In the genomic region with DNA sequence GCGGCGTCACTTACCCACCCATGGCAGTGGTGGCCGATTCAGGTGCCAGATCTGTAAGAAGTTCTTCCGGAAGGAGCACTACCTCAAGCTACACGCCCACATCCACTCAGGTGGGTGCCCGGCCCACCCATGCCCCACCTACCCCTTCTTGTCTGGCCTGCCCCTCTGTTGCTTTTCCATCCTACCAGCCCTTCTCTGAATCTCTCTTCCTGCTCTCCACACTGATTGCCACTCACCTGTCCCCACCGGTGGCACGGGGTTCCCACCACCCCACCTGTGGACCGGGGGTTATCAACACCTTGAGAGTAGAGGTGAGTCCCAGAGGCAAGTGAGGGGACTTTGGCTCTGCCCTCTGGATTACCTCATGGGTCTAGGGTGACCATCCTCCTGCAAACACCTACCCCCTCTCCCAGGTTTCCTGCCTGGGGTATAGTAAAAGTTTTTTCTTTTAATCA, we compare ENCODE assay signal across 28 mouse cellular contexts. TPM values are rescaled to one million over a fixed set of nuclear protein-coding genes. Genes with fewer than 3 reads are reported as not detected.
DNase-seq lines count a peak whose midpoint lies in the region; ATAC-seq and TF ChIP-seq lines count a peak whose summit lies in the region.
"Had no signal": no experiment of that assay in that cellular context is flagged by ENCODE, and none has a peak within 500 bp of the region (broad histone marks: within the 10 kb centered on the region; RNA-seq: fewer than 3 reads in every experiment).

No protein-coding gene starts in this region.

- TF ChIP-seq CTCF in lung, adult 2 months (IDR thresholded peaks at IDR 0.05; ENCODE audit: insufficient read depth, low read length): no peak

- H3K4me1 ChIP-seq in embryonic facial prominence, embryonic 13.5 days: no peaks in the 10 kb centered on the region
- H3K4me1 ChIP-seq in embryonic facial prominence, embryonic 10.5 days: peaks cover 4% of the 10 kb centered on the region; the same call in 1 of the 2 replicates
- no peaks in the 10 kb centered on the region for H3K4me1 ChIP-seq in lung, adult 2 months (ENCODE audit: control insufficient read depth, insufficient read depth, low read length)
- H3K4me1 ChIP-seq: forebrain, embryonic 10.5 days; heart, embryonic 10.5 days; hindbrain, embryonic 12.5 days had no signal

- no peak for DNase-seq in embryonic facial prominence, embryonic 10.5 days (ENCODE audit: low spot score)
- peak; percentile 32 to 53 for DNase-seq in lung, adult 18-20 months
- DNase-seq in lung, adult 2 months: no peak
- peak; percentile 24 for DNase-seq in lung, postnatal 25 days (ENCODE audit: low spot score)
- DNase-seq in retina, embryonic 14.5 days (ENCODE audit: low spot score): no peak
- DNase-seq in heart, adult 8-10 months (ENCODE audit: low spot score): no peak
- DNase-seq in left cerebral cortex, adult 8-10 months (ENCODE audit: low spot score in 2 of 2): no peak
- DNase-seq: adrenal gland, postnatal 10 days; cerebellum, adult 11 months; cerebellum, postnatal 10 days; embryo, embryonic 11 days; forebrain, postnatal 0 days; gastrocnemius, postnatal 36 days; heart, postnatal 10 days; layer of hippocampus, postnatal 36 days; left cerebral cortex, postnatal 4 days; lung, embryonic 14.5 days; retina, postnatal 1 day; right cerebral cortex, postnatal 4 days; thymus, postnatal 25 days had no signal

- peak; percentile 57; the same call in 1 of the 2 replicates for ATAC-seq in embryonic facial prominence, embryonic 13.5 days (ENCODE audit: insufficient number of reproducible peaks, insufficient read depth, low FRiP score, low TSS enrichment, low read depth)
- ATAC-seq: forebrain, postnatal 0 days; inflammation-experienced regulatory T-cells, adult 6 months; midbrain, embryonic 16.5 days; Patski had no signal

- peaks cover 72% of the 10 kb centered on the region for H3K36me3 ChIP-seq in embryonic facial prominence, embryonic 13.5 days
- H3K36me3 ChIP-seq in embryonic facial prominence, embryonic 10.5 days (replicated peaks): peaks cover 65% of the 10 kb centered on the region

- H3K27ac ChIP-seq in embryonic facial prominence, embryonic 13.5 days: no peak overlapping the region
- no peak overlapping the region for H3K27ac ChIP-seq in embryonic facial prominence, embryonic 10.5 days (replicated peaks)
- H3K27ac ChIP-seq: forebrain, embryonic 10.5 days; hindbrain, embryonic 12.5 days; layer of hippocampus, adult 2 months had no signal

- H3K27me3 ChIP-seq in embryonic facial prominence, embryonic 13.5 days: no peaks in the 10 kb centered on the region
- no peaks in the 10 kb centered on the region for H3K27me3 ChIP-seq in embryonic facial prominence, embryonic 10.5 days (replicated peaks; ENCODE audit: low read depth, poor library complexity, severe bottlenecking)
- H3K27me3 ChIP-seq: hindbrain, embryonic 12.5 days; Patski had no signal

- H3K9me3 ChIP-seq in embryonic facial prominence, embryonic 13.5 days: peaks cover 5% of the 10 kb centered on the region
- H3K9me3 ChIP-seq in embryonic facial prominence, embryonic 10.5 days: peaks cover 7% of the 10 kb centered on the region; the same call in 1 of the 2 replicates

- H3K4me2 ChIP-seq in embryonic facial prominence, embryonic 13.5 days: no peak overlapping the region
- H3K4me2 ChIP-seq: hindbrain, embryonic 12.5 days; lung, embryonic 14.5 days had no signal

- H3K9ac ChIP-seq in embryonic facial prominence, embryonic 13.5 days: no peak overlapping the region
- H3K9ac ChIP-seq: forebrain, postnatal 0 days; hindbrain, embryonic 12.5 days; lung, embryonic 14.5 days had no signal

- no peak overlapping the region for H3K4me3 ChIP-seq in embryonic facial prominence, embryonic 13.5 days
- no peak overlapping the region for H3K4me3 ChIP-seq in embryonic facial prominence, embryonic 10.5 days
- no peak overlapping the region for H3K4me3 ChIP-seq in lung, adult 2 months (replicated peaks; ENCODE audit: extremely low read depth, low read depth, low read length)
- H3K4me3 ChIP-seq: forebrain, embryonic 10.5 days; heart, embryonic 10.5 days; hindbrain, embryonic 12.5 days; layer of hippocampus, adult 2 months had no signal

- no peak for TF ChIP-seq POLR2A in lung, adult 2 months (IDR thresholded peaks at IDR 0.05; ENCODE audit: borderline replicate concordance, extremely low read depth, low read depth, low read length)

- WGBS in embryonic facial prominence, embryonic 13.5 days: 93% methylated on average over 9 of the region's 9 CpGs
- 95% methylated on average over 9 of the region's 9 CpGs for WGBS in embryonic facial prominence, embryonic 10.5 days
- WGBS in lung, adult 2 months: 66% methylated on average over 9 of the region's 9 CpGs

RNA-seq across cellular contexts. Expression of a gene that starts 9.5 kb away (rescaled TPM):
- 32.8 and 34.7 TPM in 2 replicates for polyA plus RNA-seq in embryonic facial prominence, embryonic 13.5 days (2015; fragmentation: Nextera tagmentation; extraction: Ambion mirVana)
- 12.8 and 14.7 TPM in 2 replicates for polyA plus RNA-seq in embryonic facial prominence, embryonic 10.5 days (2016; fragmentation: Nextera tagmentation; extraction: Ambion mirVana)
- polyA plus RNA-seq in lung, adult 2 months (2012; rRNA removed): 83.4 and 103 TPM in 2 replicates
- 100 to 1,000 TPM; 119 to 132 (median 124) TPM for total RNA-seq in heart, adult 8-10 months (2022)
- 100 to 1,000 TPM; 201 to 231 (median 219) TPM for total RNA-seq in left cerebral cortex, adult 8-10 months (2022)

RNA-seq across cellular contexts. Expression of a gene that starts 28.8 kb away (rescaled TPM):
- polyA plus RNA-seq in embryonic facial prominence, embryonic 13.5 days (2015; fragmentation: Nextera tagmentation; extraction: Ambion mirVana): 1.2 TPM in 1 of 2 replicates, not detected in the other
- not detected in 2 replicates for polyA plus RNA-seq in embryonic facial prominence, embryonic 10.5 days (2016; fragmentation: Nextera tagmentation; extraction: Ambion mirVana)
- 0.53 and 1.4 TPM in 2 replicates for polyA plus RNA-seq in lung, adult 2 months (2012; rRNA removed)
- not detected for total RNA-seq in heart, adult 8-10 months (2022)
- total RNA-seq in left cerebral cortex, adult 8-10 months (2022): not detected
- total RNA-seq: adrenal gland, postnatal 10 days; gastrocnemius, postnatal 36 days; heart, postnatal 10 days; layer of hippocampus, adult 2 months; layer of hippocampus, postnatal 36 days; left cerebral cortex, postnatal 4 days had no signal
- polyA plus RNA-seq: forebrain, postnatal 0 days; hindbrain, embryonic 12.5 days; inflammation-experienced regulatory T-cells, adult 6 months had no signal

RNA-seq across cellular contexts. Expression of a gene that starts 28.9 kb away (rescaled TPM):
- polyA plus RNA-seq in embryonic facial prominence, embryonic 13.5 days (2015; fragmentation: Nextera tagmentation; extraction: Ambion mirVana): 1.5 and 1.8 TPM in 2 replicates
- 1.1 TPM in 2 replicates for polyA plus RNA-seq in embryonic facial prominence, embryonic 10.5 days (2016; fragmentation: Nextera tagmentation; extraction: Ambion mirVana)
- polyA plus RNA-seq in lung, adult 2 months (2012; rRNA removed): 5.8 and 6.8 TPM in 2 replicates
- total RNA-seq in heart, adult 8-10 months (2022): 1 to 10 TPM; 2.4 to 4.3 (median 2.7) TPM
- 10 to 100 TPM in 3 of 4 experiments, 1 to 10 TPM in 1; 9.5 to 10.9 (median 10.2) TPM for total RNA-seq in left cerebral cortex, adult 8-10 months (2022)

RNA-seq across cellular contexts. Expression of a gene that starts 38.5 kb away (rescaled TPM):
- polyA plus RNA-seq in embryonic facial prominence, embryonic 13.5 days (2015; fragmentation: Nextera tagmentation; extraction: Ambion mirVana): 24.0 and 24.7 TPM in 2 replicates
- polyA plus RNA-seq in embryonic facial prominence, embryonic 10.5 days (2016; fragmentation: Nextera tagmentation; extraction: Ambion mirVana): 11.6 and 13.8 TPM in 2 replicates
- polyA plus RNA-seq in lung, adult 2 months (2012; rRNA removed): 40.8 and 41.3 TPM in 2 replicates
- total RNA-seq in heart, adult 8-10 months (2022): 10 to 100 TPM; 25.0 to 31.0 (median 27.2) TPM
- total RNA-seq in left cerebral cortex, adult 8-10 months (2022): 10 to 100 TPM; 13.2 to 15.2 (median 14.1) TPM

Comparison
In these comparisons a context has a peak if more than half of its experiments do, and no peak if none do; other contexts are left out.
1. DNase-seq: peak in lung, adult 18-20 months (2 of 2) and lung, postnatal 25 days (single experiment); none in embryonic facial prominence, embryonic 10.5 days (single experiment), lung, adult 2 months (single experiment), retina, embryonic 14.5 days (single experiment), heart, adult 8-10 months (single experiment) and left cerebral cortex, adult 8-10 months (0 of 2).